Mouse (Mus musculus) stomach, embryonic 15.5 days (tissue): ENCODE measurements at regions not wholly inside any gene's neighbourhood (a gene's known extent, or its start where the extent isn't known, plus 50 kb on each side); places are given as distances from the start of the nearest gene placed in this dataset.
A peak's percentile ranks its signal among the peaks of the same experiment; 100 is the strongest.
"Not testable (repeated sequence)": the region's sequence is repeated elsewhere in the genome, so short reads cannot be mapped to it uniquely, and the experiment has no call there.

Source experiments
- ATAC-seq: fragments of 200-750 bp; cut with Nextera tagmentation; 2 replicates; pipeline ENCODE4 v1.8.0; 2017; ENCODE audit warnings: low read depth, moderate number of reproducible peaks, moderate TSS enrichment; ENCODE audit not compliant: insufficient read depth, low FRiP score
- H3K27ac ChIP-seq: fragments of 300-500 bp; sonication (generic); 2 replicates; pipeline ENCODE4 v1.5.1; 2015; ENCODE audit warnings: mild to moderate bottlenecking, inconsistent platforms
- H3K27me3 ChIP-seq: fragments of 300-500 bp; sonication (generic); replicated peaks from 2 replicates; pipeline ENCODE4 v1.6.1; 2015; ENCODE audit warnings: inconsistent platforms
- H3K36me3 ChIP-seq: fragments of 300-500 bp; sonication (generic); 2 replicates; pipeline ENCODE4 v1.6.1; 2015; ENCODE audit warnings: inconsistent platforms
- H3K4me1 ChIP-seq: fragments of 300-500 bp; sonication (generic); 2 replicates; pipeline ENCODE4 v1.6.1; 2015; ENCODE audit warnings: inconsistent platforms
- H3K4me2 ChIP-seq: fragments of 300-500 bp; sonication (generic); 2 replicates; pipeline ENCODE4 v1.6.1; 2015; ENCODE audit warnings: mild to moderate bottlenecking, inconsistent platforms
- H3K4me3 ChIP-seq: fragments of 300-500 bp; sonication (generic); replicated peaks from 2 replicates; pipeline ENCODE4 v1.5.1; 2015; ENCODE audit warnings: inconsistent platforms
- H3K9ac ChIP-seq: fragments of 300-500 bp; sonication (generic); 2 replicates; pipeline ENCODE4 v1.6.1; 2015; ENCODE audit warnings: inconsistent platforms
- H3K9me3 ChIP-seq: fragments of 300-500 bp; sonication (generic); 2 replicates; pipeline ENCODE4 v1.6.1; 2016; ENCODE audit warnings: inconsistent platforms
- WGBS: fragments of 180-500 bp; shearing (Covaris S2); methylation state at CpG from one replicate; pipeline ENCODE4 v1.1.7; 2015; 5-methylcytosine and 5-hydroxymethylcytosine counted together

DNA sequence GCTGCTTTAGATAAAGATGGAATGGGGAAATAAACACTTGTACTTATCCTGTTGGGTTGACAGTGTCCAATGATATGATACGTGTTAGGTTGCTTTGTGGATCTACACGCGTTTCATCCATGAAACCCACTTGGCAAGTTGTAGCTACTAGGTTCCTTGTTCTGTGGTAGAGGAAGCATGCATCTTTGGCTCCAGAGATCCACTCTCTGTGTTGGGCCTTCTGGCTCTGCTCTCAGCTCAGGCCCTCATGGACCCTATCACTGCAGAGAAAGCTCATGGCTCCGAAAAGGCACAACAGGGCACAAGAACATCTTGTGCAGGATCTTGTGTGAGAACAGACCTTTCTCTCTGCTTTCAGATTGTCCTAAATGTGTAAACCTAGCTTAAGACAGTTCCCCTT, 122.3 kb downstream of the Enc1 start:
- peak overlapping the region; percentile 80 for H3K27ac ChIP-seq

DNA sequence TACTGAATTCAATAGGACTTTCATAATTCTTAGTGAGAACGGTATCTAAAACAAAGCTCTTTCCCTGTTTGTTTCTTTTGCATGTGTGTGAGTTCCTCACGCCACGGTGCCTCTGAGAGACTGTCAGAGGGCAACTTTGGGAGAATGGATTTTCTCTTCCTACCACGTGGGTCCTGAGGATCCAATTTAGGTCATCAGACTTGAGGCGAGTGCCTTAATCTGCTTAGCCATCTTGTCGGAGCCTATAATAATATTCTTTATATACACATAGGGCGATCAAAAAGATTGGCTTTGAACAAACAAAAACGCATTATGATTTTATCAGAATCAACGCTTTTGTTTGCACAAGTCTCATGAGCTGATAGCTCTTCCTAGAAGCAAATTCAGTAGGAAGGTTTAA, 119.6 kb downstream of the Enc1 start:
- ATAC-seq: no peak
- peaks cover 5% of the 10 kb centered on the region for H3K4me1 ChIP-seq
- H3K27me3 ChIP-seq: no peaks in the 10 kb centered on the region
- no peaks in the 10 kb centered on the region for H3K36me3 ChIP-seq
- H3K4me3 ChIP-seq: no peak overlapping the region
- 47% methylated on average over 9 of the region's 9 CpGs for WGBS
- H3K4me2 ChIP-seq: no peak overlapping the region
- H3K27ac ChIP-seq: no peak overlapping the region
- H3K9ac ChIP-seq: no peak overlapping the region
- H3K9me3 ChIP-seq: no peaks in the 10 kb centered on the region

More for the DNA sequence above, 122.3 kb downstream of the Enc1 start:
- no peak for ATAC-seq
- Histone ChIP-seq H3K9ac (no peak overlapping the region), H3K27me3 (no peaks in the 10 kb centered on the region), H3K4me2 (no peak overlapping the region), H3K4me1 (peaks cover 5% of the 10 kb centered on the region), H3K9me3 (no peaks in the 10 kb centered on the region), H3K36me3 (no peaks in the 10 kb centered on the region), H3K4me3 (no peak overlapping the region)
- 81% methylated on average over 4 of the region's 4 CpGs for WGBS

DNA sequence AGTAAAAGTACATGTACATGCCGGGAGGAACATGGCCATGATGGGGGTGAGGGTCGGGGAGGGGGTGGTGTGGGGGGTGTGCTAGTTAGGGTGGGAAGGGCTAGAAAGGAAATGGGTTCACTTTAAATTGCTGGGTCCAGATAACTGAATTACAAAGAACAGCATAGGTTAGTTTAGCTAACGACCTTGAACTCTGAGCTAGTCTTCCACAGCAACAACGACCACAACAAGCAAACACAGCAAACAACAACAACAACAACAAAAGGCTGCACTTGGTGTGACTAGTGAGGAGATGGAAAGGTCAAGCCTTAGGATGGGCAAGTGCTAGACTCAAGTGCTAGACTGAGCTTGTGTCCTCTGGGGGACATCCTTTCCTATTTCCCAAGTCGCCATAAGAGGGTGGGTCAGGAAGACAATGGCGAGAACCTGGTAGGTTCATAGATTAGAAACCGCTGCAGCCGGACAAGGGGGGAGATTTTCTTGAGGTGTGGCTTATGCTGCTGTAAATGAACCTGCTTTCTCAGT, 117.9 kb downstream of the Enc1 start:
- H3K9me3 ChIP-seq: no peaks in the 10 kb centered on the region
- no peaks in the 10 kb centered on the region for H3K27me3 ChIP-seq
- H3K9ac ChIP-seq: no peak overlapping the region
- no peaks in the 10 kb centered on the region for H3K36me3 ChIP-seq
- whole genome bisulfite sequencing: 80% methylated on average over 8 of the region's 8 CpGs
- H3K27ac ChIP-seq: no peak overlapping the region
- no peak for ATAC-seq
- peaks cover 5% of the 10 kb centered on the region for H3K4me1 ChIP-seq
- H3K4me2 ChIP-seq: no peak overlapping the region
- no peak overlapping the region for H3K4me3 ChIP-seq

DNA sequence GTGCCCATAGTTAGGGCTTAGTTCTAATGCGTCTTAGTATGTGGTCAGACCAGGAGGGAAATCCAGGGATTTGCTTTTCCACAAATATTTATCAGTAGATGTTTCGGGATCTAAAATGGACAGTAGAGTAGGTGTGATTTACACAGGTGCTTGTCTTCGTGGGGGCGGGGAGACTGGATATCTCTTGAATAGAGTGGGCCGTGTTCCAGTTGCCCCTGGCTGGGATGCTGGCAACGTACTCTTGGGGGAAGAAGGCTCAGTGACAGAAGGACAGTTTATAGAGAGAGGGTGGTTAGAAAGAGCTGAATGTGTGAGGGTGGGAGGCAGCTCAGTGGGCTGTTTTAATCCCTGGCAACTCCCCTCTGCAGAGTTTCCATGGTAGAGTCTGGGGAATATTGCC, 117.4 kb downstream of the Enc1 start:
- peaks cover 2% of the 10 kb centered on the region for H3K4me1 ChIP-seq
- no peak overlapping the region for H3K4me2 ChIP-seq
- ATAC-seq: no peak
- no peak overlapping the region for H3K4me3 ChIP-seq
- no peaks in the 10 kb centered on the region for H3K36me3 ChIP-seq
- H3K27ac ChIP-seq: no peak overlapping the region
- H3K9ac ChIP-seq: no peak overlapping the region
- no peaks in the 10 kb centered on the region for H3K27me3 ChIP-seq
- no peaks in the 10 kb centered on the region for H3K9me3 ChIP-seq
- 57% methylated on average over 6 of the region's 6 CpGs for WGBS

DNA sequence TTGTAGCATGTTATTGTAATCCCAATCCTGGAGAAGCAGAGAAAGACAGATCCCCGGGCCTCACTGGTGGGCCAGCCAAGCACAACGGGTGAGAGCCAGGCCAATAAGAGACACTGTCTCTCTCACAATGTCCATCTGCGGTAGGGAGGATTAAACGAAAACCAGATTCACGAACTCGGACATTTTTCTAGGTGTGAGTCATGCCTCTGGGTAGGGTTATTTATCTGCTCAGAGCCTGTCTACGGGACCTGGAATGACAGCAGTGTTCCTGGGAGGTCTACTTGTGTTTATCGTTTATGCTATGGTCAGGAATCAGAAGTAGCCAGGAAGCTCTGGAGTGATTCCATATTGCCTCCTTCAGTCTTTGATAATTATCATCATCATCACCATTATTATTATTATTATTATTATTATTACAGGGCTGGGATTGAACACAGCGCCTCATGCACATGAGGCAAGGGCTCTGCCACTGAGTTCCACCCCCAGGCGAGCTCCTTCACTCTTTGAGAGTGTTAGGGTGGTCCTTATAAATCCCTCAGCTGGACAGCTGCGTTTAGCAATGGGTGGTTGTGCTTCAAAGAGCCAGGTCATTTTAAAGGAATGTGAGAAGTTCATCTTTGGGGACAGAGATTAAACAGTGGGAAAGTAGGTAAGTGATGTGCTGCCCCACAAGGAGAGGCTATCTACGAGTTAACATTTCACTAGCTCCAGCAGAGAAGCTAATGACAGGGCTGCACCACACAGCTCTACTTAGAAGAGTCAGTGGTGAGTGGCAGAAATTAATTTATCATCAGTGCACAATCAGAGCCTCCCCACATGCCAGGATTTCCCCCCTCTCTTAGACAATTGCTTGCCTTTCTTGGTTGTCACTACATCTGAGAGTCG, 116.3 kb downstream of the Enc1 start:
- 0 out of 2 replicates have a peak, but pooled peaks have one; percentile 25 for ATAC-seq
- no peak overlapping the region for H3K4me2 ChIP-seq
- H3K9ac ChIP-seq: no peak overlapping the region
- H3K27ac ChIP-seq: no peak overlapping the region
- H3K27me3 ChIP-seq: no peaks in the 10 kb centered on the region
- H3K4me1 ChIP-seq: no peaks in the 10 kb centered on the region
- H3K9me3 ChIP-seq: no peaks in the 10 kb centered on the region
- WGBS: 35% methylated on average over 13 of the region's 13 CpGs
- H3K4me3 ChIP-seq: no peak overlapping the region
- no peaks in the 10 kb centered on the region for H3K36me3 ChIP-seq

DNA sequence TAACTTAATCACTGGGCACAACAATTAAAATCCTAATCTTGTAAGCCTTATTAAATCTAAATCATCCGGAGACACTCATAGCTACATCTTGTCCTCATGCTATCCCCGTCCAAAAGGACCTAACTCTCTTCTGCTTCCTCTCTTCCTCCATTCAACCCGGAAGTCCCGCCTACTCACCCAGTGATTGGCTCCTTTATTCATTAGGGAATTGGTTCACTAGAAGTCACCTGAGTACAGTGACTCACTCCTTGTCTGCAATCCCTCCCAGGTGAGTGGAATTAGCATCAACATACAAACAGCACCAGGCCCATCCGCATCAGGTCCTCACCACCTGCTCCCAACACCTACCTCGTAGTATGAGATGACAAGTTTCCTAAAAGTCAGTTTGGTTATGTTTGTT, 114.5 kb downstream of the Enc1 start:
- ATAC-seq, H3K36me3 ChIP-seq, H3K4me3 ChIP-seq, H3K27me3 ChIP-seq, H3K27ac ChIP-seq, H3K4me1 ChIP-seq, H3K4me2 ChIP-seq, H3K9me3 ChIP-seq, H3K9ac ChIP-seq: not testable (repeated sequence)
- 90% methylated on average over 6 of the region's 6 CpGs for WGBS

DNA sequence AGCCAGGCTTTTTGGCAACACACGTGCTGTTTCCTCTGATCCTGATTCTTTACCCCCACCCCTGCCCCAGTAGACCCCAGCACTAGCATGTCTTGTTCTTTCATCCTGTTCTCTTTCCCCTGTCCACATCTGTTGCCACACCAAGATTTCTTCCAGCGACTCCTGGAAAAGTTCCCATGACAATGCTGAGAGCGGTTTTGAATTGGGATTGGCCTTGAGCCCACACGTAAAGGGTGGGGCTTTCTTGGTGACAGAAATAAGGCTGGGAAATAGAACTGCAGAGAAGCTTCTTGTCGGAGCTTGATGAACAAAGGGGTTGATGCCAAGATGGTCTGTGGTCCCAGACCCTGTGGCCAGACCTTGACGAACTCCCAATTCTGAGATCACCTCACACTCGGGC, 106.8 kb downstream of the Enc1 start:
- Histone ChIP-seq H3K9me3 (no peaks in the 10 kb centered on the region), H3K4me2 (no peak overlapping the region), H3K27ac (no peak overlapping the region), H3K36me3 (no peaks in the 10 kb centered on the region), H3K9ac (no peak overlapping the region), H3K4me1 (no peaks in the 10 kb centered on the region), H3K27me3 (no peaks in the 10 kb centered on the region), H3K4me3 (no peak overlapping the region)
- WGBS: 69% methylated on average over 7 of the region's 7 CpGs
- no peak for ATAC-seq

DNA sequence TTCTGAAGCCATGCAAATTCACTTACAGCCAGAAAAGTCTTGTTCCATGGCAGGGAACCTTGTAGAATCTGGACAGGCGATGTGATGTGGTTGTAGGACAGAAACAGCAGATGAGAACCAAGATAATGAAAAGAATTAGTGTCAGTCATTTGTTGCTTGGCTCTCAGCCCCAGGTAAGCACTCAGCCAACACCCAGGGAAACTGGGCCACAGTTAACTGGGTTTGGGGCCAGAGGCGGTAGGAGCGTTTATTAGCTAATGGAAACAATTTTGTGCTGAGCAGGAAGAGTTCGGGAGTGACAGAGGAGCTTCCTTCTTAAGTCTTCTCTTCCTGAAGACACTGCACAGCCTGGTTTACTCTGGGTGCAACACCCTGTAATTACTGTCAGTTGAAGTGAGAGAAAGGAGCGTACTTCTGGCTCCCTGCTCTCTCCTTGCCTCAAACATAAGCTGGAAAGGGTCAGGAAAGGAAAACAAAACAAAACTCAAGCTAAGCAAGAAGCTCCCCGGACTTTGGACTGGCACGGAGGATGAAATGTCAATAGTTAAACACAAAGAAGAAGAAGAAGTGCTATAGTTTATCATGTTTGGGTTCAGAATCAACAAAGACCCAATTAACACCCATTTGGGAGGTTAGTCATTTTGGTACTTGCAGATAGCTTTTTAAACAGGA, 100.4 kb downstream of the Enc1 start:
- H3K36me3 ChIP-seq: no peaks in the 10 kb centered on the region
- no peak overlapping the region for H3K9ac ChIP-seq
- peaks cover 8% of the 10 kb centered on the region; the same call in 1 of the 2 replicates for H3K4me1 ChIP-seq
- peak overlapping the region; percentile 41 for H3K27ac ChIP-seq
- H3K4me2 ChIP-seq: no peak overlapping the region
- WGBS: 30% methylated on average over 7 of the region's 7 CpGs
- H3K4me3 ChIP-seq: no peak overlapping the region
- no peak; the same call in 1 of the 2 replicates for ATAC-seq
- no peaks in the 10 kb centered on the region for H3K27me3 ChIP-seq
- H3K9me3 ChIP-seq: no peaks in the 10 kb centered on the region

DNA sequence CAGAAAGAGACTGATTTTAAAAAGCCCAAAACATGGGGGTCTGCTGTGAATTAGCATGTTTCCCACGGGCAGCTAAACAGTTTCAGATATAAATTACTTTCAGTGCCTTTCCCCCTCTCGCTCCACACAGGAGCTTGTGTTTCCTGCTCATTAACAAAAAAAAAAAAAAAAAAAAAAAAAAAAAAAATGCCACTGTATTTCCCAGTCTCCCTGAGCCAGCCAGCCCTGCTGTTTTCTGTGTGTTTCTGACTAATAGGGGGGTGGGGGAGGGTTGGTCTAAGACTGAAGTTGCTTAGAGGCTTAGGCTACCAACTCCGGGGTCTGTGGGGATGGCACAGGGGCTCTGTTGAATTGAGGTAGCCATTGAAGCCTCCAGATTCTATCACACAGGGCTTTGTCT, 97.0 kb downstream of the Enc1 start:
- H3K4me3 ChIP-seq: no peak overlapping the region
- no peaks in the 10 kb centered on the region for H3K27me3 ChIP-seq
- H3K4me1 ChIP-seq: peaks cover 8% of the 10 kb centered on the region; the same call in 1 of the 2 replicates
- WGBS: 14% methylated on average over 3 of the region's 3 CpGs
- ATAC-seq: no peak
- no peaks in the 10 kb centered on the region for H3K9me3 ChIP-seq
- H3K4me2 ChIP-seq: no peak overlapping the region
- no peak overlapping the region for H3K9ac ChIP-seq
- H3K36me3 ChIP-seq: no peaks in the 10 kb centered on the region
- peak overlapping the region; percentile 49; the same call in 1 of the 2 replicates for H3K27ac ChIP-seq

DNA sequence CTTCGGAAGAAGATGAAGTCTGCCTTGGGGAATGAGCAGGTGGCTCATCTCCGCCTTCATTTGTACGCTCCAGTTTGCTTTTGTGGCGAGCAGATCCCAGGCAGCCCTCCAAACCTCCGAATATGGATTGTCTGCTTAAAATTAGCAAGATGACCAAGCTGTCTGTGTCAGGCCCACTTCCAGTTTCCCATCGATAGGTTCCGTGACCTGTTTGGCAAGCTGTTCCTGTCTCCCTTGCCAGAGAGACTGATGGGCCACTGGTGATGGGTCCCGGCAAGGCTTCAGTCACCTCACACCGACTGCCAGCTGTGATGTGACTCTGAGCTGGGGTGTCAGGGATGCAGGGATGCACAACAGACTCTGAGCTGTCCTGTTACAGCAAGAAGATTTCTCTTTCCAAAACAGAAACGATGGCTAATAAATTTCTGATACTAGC, 96.4 kb downstream of the Enc1 start:
- H3K36me3 ChIP-seq: no peaks in the 10 kb centered on the region
- WGBS: 47% methylated on average over 10 of the region's 10 CpGs
- no peaks in the 10 kb centered on the region for H3K9me3 ChIP-seq
- no peak overlapping the region for H3K9ac ChIP-seq
- no peaks in the 10 kb centered on the region for H3K27me3 ChIP-seq
- ATAC-seq: peak; percentile 51
- peaks cover 8% of the 10 kb centered on the region; the same call in 1 of the 2 replicates for H3K4me1 ChIP-seq
- H3K27ac ChIP-seq: peak overlapping the region; percentile 49
- H3K4me3 ChIP-seq: no peak overlapping the region
- H3K4me2 ChIP-seq: no peak overlapping the region

DNA sequence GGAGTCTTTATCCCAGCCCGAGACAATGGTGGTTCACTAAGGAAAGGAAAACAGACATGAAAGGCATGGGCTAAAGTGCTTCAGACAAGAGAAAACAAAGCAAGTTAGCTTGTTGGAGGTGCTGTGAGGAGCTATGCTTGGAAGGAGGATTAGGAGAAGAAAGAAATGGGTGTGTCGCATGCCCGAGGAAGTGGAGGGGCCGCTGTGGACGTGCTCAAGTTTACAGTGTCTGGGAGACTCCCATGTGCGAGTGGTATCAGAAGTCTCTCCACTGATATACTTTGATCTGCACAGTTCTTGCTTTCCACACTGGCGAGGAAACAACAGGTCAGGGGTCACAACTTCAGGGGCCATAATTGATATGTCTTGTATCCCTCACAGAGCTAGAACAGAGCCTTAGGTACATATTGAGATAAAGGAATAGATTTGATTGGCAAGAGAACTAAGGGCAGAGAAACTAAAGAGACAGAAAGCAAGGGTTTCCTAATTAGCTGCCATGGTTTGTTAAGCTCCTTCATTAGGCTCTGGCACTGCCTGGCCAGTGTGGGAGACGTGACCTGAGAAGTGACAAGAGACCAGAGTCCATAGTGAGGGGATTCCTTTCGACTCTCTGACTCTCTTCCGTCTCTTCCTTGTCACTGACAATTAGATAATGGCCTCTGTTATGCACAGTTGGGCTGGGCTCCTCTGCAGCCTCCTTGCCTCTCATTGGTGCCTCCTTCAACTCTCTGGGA, 93.1 kb downstream of the Enc1 start:
- no peak overlapping the region for H3K4me3 ChIP-seq
- no peak overlapping the region for H3K4me2 ChIP-seq
- no peaks in the 10 kb centered on the region for H3K9me3 ChIP-seq
- 45% methylated on average over 10 of the region's 10 CpGs for WGBS
- 0 out of 2 replicates have a peak, but pooled peaks have one; percentile 46 for ATAC-seq
- H3K27ac ChIP-seq: 0 out of 2 replicates have a peak overlapping the region, but pooled peaks have one; percentile 0
- H3K27me3 ChIP-seq: no peaks in the 10 kb centered on the region
- no peaks in the 10 kb centered on the region for H3K36me3 ChIP-seq
- H3K4me1 ChIP-seq: peaks cover 3% of the 10 kb centered on the region; the same call in 1 of the 2 replicates
- H3K9ac ChIP-seq: no peak overlapping the region
